Mouse (Mus musculus) lung, adult 18-20 months (tissue): ENCODE measurements around the gene Wars2.

ENCODE experiments used
- DNase-seq, 2 experiments: peaks; one replicate each; pipeline ENCODE4 v3.0.0; 2022; ENCODE audit warnings: mixed read lengths in 2 of 2

The Wars2 gene

DNA sequence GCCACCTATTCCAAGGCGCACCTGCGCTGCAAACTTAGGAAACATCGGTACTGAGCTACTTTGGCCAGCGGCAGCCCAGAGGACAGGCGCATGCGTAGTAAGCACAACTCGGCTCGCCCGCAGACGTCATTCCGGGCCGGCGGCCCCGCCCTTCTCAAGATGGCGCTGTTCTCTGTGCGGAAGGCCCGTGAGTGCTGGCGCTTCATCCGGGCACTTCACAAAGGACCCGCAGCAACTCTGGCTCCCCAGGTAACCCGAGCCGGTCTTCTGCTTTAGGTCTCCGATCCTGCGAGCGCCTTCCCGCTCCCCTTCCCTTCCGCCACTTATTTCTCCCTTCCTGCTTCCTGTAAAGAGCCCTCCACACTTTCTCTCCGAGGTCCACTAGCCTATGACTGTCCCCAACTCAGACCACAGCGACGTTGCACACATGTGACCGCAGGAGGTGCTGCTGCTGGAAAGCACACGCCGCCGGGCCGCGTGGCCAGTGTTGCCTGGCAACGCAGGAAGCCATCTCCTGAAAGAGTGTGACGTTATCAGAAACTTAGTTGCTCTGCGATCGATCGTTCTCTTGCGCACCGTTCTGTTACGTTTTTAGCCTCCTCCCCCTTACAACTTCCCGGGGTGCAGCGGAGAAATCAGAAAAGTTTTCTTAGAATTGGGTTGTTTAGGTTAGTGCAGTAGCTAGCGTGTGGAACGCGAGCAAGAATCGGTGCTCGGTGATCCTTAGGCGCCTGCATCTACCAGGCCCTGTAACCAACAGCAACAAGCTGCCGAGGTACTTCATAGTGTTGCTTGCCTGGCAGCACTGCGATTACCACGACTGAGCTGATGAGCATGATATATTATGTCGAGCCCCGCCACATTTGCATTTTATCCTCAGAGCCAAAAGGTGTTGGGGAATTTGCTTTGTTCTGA, at the start of gene Wars2:
TSS of gene Wars2 (plus strand) at position 129 of the 915 bp plus-strand sequence.
- peak; percentile 93 to 94 for DNase-seq

GRCm38 (mm10) chr3:99096816-99097215, 44.1 kb upstream of the Wars2 start:
- DNase-seq = no peak

DNA sequence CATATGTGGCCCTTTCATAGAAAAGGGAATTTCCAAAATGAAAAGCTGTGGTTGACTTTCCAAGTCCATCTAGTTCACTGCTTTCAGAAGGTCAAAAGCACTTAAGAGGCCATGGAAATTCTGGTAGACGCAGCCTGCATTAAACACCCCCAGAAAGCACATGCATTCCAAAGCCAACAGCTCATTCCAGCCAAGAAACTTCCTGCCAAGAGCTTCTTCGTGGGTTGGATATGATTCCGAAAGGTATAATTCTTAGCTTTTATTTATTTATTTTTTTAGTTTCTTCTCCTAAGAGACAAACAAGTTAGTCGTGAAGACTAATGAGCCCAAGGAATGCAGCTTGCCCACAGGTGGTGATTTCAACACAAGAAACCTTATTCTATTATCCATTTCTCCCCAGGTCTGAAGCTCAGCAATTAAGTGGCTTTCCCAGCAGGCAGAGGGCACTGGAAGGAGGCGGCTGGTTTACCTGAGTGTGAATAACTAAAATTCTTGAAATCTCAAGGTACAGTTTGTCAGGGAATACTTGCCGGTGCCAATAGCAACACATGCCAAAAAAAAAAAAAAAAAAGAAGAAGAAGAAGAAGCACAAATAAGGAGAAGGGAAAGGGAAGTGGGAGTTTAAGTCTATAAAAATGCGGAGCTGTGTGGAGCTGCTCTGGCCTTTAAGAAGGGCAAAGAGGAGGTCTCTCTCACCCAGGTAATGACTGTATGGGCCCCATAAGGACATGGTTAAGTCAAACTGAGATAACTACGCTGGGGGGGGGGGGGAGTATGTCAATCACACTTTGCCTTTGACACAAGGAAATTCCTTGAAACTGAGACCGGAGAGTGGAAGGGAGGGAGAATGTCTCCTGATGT, 30.3 kb upstream of the Wars2 start:
- peak; percentile 4 to 5 for DNase-seq

- no peak for DNase-seq
These were observed 29.7 kb upstream of the Wars2 start for GRCm38 (mm10) chr3:99111214-99111608.

DNA sequence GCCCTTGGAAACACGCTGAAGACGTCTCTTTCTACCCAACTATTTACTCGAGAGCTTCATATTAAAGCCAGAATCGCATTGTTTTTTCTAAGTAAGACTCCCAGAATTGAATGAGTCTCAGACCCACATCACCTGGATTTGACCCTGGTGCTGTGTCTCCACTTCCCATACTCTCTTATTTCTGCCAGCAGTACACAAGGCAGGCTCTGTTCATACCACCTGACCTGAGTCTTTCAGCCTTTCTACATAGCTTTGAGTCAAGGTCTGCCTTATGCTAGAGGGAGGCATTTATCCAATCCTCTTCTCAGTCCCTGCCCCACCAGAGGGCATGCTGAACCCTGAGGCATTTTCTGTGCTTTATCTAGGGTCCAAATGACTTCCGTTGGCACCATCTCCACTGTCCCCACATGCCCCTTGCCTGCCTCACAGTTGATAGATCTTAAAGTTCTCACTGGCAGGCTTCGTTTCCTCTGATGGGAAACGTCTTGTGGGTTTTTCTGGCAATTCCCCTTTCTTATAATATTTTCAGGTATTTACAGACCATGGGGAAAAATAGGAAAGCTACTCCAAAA, 27.5 kb upstream of the Wars2 start:
- DNase-seq = no peak

- DNase-seq = no peak
These were observed 19.9 kb upstream of the Wars2 start for GRCm38 (mm10) chr3:99120942-99121341.

- DNase-seq = no peak
These were observed 10.3 kb upstream of the Wars2 start for GRCm38 (mm10) chr3:99130521-99130920.

DNA sequence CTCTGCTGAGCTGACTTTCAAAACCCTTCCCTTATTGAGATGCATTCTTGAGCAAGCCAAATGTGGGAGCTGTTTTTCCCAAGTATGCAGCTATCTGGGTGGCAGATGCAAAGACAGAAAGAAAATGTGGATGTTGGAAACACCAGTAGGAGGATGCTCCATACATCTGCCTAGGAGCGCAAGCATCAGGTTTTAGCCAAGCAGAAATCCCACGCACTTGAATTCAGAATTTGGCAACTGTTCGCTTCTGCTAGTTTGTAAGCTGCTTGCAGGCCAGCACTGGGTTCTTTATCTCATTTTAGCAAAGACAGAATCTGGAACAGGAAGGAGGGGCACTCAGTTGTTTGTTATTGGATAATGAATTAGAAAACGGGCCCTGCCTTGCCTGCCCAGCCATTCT, 8.9 kb upstream of the Wars2 start:
- DNase-seq = no peak

DNA sequence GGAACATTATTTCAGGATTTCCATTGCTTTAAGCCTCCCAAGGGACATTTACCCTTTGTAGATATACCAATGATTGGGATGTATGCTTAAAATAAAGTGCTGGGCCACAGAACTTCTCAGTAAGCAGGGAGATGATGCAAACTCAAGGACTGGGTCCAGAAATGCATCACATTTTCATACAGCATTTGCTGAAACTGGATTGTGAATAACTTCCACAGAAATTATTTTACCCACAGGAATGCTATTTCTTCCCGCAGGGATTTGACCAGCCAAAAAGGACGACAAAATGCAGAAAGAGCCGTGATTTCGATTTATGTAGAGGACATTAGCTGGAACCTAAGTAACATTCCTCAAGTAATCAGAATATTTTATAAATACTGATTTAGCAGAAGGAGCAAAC, 7.0 kb upstream of the Wars2 start:
- DNase-seq = no peak

DNA sequence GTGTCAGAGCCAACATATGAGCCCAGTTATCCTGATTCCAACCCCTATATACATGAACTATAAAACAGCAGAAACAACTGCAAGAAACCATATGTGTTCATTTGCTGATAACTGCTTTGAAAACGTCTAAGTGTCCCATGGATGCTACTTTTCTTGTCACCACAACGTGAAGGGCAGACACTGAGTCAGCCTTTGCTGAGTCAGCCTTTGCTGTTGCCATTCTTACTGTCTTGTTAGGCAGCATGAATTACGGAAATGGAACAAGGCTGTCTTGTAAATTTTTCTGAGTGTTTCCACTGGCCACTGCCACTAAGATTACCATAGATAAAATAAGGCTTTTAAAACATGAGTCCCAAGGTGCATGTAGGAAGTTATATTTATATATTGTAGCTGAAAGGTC, 7.0 kb downstream of the Wars2 start:
- no peak for DNase-seq

DNA sequence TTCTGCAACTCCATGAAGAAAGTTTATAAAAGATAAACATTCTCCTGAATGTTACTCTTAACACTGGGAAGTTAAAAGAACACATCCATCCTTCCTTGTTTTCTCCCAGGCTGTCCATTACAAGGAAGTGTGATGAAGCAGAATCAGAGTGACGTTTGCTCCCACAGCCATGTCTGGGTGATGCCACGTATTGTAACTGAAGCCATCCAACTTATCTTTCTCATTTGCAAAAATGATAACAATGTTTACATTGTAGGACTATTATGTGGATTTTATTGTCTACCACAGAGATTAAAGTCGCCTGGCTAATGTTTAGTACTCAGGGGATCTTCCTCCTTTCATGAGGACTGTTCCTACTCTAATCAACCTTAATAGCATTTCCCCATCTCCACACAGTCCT, 8.2 kb downstream of the Wars2 start:
- no peak for DNase-seq

DNA sequence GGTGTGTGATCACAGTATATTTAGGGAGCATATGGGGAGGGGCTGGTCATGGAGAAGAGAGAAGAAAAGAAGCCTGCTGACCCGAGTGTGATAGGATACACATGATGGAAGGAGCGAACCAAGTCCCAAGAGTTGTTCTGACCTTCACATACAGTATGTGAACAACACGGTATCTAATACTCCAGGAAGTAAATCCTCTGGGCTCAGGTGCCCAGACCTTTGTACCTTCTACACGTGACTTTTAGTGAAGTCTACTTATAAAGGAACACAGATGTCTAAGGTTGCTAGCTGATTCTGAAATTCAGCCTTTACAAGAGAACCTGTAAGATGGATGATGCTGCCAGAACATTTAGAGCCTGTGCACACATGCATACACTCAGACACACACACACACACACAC, 15.4 kb downstream of the Wars2 start:
- DNase-seq = no peak

- DNase-seq = no peak
These were observed 16.1 kb downstream of the Wars2 start for GRCm38 (mm10) chr3:99156987-99157386.

DNA sequence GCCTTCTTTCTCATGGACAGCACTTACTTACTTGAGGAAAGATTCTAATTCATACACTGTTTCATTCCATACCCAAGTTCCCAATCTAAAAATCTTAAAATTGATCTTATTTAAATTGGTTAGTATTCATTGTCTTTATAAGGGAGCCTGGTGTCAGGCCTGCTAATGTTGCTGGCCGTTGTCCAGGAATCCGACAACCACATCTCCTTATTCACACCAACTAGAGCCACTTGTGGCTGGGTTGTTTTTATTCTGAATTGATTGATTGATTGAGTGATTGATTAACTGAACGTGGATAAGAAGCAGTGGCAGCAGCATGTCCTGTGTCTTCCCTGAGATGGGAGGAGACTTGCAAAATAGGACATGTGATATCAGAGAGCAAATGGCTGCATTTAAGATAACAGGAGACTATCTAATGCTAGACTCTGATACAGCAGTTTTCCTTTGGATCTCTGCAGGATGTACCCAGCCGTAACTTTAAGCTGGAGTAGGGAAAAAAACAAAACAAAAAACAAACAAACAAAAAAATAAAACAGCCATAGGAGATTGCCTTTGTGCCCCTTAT, 16.7 kb downstream of the Wars2 start:
- DNase-seq = no peak

GRCm38 (mm10) chr3:99160016-99160415, 19.1 kb downstream of the Wars2 start:
- no peak for DNase-seq

GRCm38 (mm10) chr3:99162191-99162590, 21.3 kb downstream of the Wars2 start:
- no peak for DNase-seq

GRCm38 (mm10) chr3:99167734-99168133, 26.9 kb downstream of the Wars2 start:
- DNase-seq = no peak

GRCm38 (mm10) chr3:99173178-99173577, 32.3 kb downstream of the Wars2 start:
- no peak for DNase-seq

DNA sequence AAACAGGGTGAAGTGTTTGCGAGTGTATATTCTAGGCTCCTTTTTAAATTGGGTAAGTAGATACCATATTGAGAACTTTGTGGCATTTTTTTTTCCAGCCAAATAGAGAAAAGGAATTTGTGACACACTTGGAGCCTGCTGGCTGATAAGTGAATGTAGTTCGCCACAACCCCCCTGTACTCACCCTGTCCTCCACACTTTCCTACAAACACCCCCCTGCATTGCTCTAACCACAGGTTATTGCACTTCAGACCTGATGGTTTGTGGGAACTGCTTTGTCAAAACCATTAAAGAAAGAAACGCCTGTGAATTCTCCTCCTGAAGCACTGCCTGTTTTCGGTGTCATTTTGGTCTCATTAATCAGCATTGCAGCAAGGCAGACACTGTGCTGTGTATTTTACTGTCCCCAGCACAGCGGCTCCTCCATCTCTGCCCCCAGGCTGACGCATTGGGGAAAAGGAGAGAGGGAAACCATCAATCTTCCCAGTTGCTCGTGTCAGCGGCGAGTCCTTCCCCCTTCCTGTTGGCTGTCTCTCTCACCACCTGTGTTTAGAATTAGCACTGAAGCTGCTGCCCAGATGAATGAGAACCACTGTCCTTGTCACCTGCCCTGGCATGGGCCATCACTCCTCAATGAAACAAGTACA, 33.9 kb downstream of the Wars2 start:
- DNase-seq = no peak

GRCm38 (mm10) chr3:99183355-99184016, 42.6 kb downstream of the Wars2 start:
- peak in 1 of 2 experiments; percentile 8 for DNase-seq

DNA sequence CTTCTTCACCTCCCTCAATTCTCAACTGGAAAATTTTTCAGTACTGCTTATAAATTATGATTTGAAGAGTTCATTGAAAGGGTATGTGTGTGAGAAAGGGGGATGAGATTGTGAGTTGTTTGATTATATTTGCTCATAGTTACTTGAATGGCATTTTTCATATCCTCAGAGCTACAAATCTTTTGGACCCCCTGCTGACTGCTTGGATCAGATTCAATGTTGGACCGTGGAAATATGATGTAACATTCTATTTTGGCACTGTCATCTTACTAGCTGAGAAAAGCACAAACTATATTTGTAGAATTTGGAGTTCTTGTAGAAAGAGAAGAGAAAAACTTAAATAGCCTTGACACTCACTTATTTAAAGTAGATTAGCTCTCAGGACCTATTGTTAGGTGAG, 43.5 kb downstream of the Wars2 start:
- DNase-seq = no peak

- DNase-seq = no peak
These were observed 47.2 kb downstream of the Wars2 start for GRCm38 (mm10) chr3:99188097-99188496.
